Mouse (Mus musculus) cerebellum, adult 11-12 months (tissue): ENCODE results near the gene Vat1.
"Not testable (repeated sequence)": the region's sequence is repeated elsewhere in the genome, so short reads cannot be mapped to it uniquely, and the experiment has no call there.

ENCODE experiments used
- DNase-seq: peaks from one replicate; pipeline ENCODE4 v3.0.0; 2022

Gene Vat1

GRCm38 (mm10) chr11:101465101-101465868 lies 745 bp downstream of the Vat1 start:
- DNase-seq, result peak; percentile 46

- no peak for DNase-seq
These were observed 1.6 kb downstream of the Vat1 start, which contains the start of gene Rnd2 for GRCm38 (mm10) chr11:101464211-101465100. Rnd2 (plus strand) TSS chr11:101464999.

GRCm38 (mm10) chr11:101462583-101463440 lies 3.2 kb downstream of the Vat1 start:
- DNase-seq, result no peak

DNA sequence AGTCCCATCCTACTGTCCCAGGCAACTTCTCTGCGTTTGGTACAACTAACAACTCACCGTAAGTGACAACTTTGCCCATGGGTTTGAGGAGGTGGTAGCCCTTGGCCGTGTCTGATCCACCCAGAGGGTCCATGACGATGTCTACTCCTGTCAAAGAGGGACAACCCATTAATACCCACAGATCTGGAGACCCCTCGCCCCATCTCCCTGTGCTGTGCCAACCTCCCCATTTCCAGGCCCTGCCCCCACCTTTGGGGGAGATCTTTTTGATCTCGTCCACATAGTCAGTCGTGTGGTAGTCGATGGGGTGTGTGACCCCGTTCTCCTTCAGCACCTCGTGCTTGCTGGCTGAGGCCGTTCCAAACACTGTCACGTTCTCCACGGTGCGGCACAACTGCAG lies 3.9 kb downstream of the Vat1 start:
- DNase-seq, result no peak

- DNase-seq, result no peak
These were observed 5.7 kb downstream of the Vat1 start for GRCm38 (mm10) chr11:101460321-101460720.

DNA sequence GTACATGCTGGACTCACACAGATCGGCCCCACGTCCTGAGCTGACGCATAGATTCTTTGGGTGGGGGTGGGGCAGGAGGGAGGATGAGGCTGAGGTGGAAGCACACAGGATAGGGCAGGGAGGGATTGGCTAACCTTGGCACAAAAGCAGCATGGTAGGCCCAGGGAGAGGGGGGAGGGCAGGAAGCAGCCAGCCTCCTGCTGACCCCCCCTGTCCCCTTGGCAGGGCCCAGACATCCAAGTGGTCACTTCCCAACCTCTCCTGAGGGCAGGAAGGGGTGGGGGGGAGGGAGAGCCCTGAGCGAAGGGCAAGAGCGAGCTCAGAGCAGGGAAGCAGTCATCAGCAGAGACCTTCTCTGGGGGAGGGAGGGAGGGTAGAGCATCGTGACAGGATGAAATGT lies 6.3 kb downstream of the Vat1 start:
- no peak for DNase-seq

DNA sequence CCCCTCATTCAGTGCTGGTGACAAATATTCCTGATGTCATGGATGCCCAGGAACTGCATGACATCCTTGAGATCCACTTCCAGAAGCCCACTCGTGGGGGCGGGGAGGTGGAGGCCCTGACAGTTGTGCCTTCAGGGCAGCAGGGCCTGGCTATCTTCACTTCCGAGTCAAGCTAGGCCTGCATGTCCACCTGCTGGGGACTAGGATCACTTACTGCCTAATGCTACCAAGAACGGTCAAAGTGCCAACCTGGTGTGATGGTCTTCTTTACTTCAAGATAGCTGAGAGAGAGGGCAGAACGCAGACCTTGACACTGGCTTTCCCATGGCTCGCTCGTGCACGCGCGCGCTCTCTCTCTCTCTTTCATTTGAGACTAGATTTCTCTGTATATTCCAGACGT lies 7.8 kb downstream of the Vat1 start:
- DNase-seq, result no peak

DNA sequence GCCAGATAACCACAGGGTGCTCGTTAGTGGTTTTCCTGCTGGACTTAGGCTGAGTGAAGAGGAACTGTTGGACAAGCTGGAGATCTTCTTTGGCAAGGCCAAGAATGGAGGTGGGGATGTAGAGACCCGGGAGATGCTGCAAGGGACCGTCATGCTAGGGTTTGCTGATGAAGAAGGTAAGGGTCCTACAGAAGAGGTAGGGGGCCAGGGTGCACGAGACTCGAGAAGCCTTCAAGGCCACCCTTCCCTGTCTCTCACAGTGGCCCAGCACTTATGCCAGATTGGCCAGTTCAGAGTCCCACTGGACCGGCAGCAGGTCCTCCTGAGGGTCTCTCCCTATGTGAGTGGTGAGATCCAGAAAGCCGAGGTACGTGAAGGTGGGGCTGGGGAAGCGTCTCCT lies 8.4 kb downstream of the Vat1 start:
- no peak for DNase-seq

DNA sequence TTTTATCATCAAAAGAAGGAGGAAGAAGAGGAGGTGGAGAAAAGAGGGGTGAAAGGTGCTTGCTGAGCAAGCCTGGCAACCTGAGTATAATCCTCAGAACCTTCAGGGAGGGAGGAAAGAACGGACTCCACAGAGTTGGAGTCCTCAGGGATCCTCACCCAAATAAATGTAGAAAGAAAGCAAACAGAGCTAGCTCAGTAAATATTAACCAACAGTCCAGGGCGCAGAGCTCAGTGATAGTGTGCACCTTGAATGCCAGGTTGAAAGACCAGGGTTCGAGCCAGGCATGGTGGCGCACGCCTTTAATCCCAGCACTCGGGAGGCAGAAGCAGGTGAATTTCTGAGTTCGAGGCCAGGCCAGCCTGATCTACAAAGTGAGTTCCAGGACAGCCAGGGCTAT lies 10.4 kb downstream of the Vat1 start:
- no peak for DNase-seq

GRCm38 (mm10) chr11:101454702-101455101 lies 11.3 kb downstream of the Vat1 start:
- DNase-seq, result no peak

GRCm38 (mm10) chr11:101452093-101452774 lies 13.8 kb downstream of the Vat1 start:
- DNase-seq, result no peak

GRCm38 (mm10) chr11:101451536-101451935 lies 14.5 kb downstream of the Vat1 start:
- no peak for DNase-seq

- DNase-seq, result no peak
These were observed 15.6 kb downstream of the Vat1 start for GRCm38 (mm10) chr11:101450394-101450793.

GRCm38 (mm10) chr11:101449596-101449995 lies 16.4 kb downstream of the Vat1 start:
- not testable (repeated sequence) for DNase-seq

DNA sequence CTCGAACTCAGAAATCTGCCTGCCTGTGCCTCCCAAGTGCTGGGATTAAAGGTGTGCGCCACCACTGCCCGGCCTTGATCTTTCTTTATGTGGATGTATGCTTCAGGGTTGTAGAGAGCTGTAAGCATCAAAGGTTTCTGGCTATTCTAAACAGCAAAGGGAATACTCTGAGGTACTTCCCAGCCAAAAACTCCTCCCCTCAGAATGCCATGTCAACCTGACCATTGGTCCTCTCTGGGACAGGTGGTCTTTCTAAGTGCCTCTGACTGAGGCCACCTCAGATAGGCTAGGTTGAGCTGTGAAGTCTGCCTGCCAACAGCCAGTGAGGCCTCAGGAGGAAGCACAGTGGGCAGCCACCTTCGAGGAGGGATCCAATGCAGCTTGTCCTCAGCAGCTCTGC lies 17.1 kb downstream of the Vat1 start:
- no peak for DNase-seq

DNA sequence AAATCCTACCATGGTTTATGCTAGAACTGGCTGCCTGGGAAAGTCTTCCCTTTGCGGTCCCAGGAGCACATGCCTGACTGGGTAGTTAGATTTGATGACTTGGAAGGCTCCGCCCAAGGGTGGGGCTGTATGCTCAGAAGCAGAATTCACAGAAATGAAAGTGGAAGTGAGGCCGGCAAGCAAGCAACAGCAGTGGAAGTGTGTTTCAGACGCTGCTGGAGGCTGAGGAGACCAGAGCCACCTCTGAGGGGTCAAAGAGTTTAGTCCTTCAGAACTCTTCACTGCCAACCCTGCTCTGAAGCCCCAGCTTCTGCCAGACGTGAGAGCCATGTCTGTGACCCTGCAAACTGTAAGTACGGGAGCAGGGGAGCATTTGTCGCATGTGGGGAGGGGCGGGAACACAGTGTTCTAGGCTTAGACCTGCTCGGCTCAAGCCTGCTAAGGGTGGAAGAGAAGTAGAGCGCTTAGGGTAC lies 17.7 kb downstream of the Vat1 start, which contains the start of gene Ifi35:
Ifi35 (plus strand) TSS at position 134 of the 473 bp plus-strand sequence.
- no peak for DNase-seq

DNA sequence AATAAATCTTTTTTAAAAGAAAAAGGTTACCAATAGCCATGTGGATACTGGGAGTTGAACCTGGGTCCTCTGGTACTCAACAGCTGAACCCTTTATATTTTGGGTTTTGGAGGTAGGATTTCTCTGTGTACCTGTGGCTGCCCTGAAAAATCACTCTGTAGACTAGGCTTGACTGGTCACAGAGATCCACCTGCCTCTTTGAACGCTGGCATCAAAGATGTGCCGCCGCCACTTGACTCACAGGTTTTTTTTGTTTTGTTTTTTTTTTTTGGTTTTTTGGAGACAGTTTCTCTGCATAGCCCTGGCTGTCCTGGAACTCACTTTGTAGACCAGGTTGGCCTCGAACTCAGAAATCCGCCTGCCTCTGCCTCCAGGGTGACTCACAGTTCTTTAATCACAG lies 18.2 kb downstream of the Vat1 start:
- DNase-seq, result no peak

DNA sequence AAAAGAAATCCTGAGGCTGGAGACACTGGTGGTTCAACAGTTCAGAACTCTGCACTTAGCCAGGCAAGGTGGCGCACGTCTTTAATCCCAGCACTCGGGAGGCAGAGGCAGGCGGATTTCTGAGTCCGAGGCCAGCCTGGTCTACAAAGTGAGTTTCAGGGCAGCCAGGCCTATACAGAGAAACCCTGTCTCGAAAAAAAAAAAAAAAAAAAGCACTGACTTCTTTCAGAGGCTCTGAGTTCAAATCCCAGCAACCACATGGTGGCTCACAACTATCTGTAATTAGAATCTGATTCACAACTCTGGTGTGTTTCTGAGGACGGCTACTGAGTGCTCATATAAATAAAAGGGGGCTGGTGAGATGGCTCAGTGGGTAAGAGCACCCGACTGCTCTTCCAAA lies 19.2 kb downstream of the Vat1 start:
- DNase-seq, result not testable (repeated sequence)

DNA sequence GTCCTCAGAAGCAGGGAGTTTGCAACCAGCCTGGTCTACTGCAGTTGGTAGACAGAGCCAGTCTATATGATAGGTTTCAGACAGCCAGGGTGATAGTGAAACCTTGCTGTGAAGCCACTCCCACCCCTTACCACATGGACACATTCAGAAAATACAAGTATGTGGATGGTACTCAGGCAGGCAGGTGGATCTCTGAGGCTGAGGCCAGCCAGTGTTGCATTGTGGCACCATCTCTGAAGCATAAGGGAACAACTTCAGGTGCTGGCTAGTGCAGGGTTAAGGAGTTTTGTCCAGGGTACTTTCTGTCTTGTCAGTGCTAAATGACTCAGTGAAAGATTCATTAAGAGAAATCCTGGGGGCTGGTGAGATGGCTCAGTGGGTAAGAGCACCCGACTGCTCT lies 19.7 kb downstream of the Vat1 start:
- no peak for DNase-seq

DNA sequence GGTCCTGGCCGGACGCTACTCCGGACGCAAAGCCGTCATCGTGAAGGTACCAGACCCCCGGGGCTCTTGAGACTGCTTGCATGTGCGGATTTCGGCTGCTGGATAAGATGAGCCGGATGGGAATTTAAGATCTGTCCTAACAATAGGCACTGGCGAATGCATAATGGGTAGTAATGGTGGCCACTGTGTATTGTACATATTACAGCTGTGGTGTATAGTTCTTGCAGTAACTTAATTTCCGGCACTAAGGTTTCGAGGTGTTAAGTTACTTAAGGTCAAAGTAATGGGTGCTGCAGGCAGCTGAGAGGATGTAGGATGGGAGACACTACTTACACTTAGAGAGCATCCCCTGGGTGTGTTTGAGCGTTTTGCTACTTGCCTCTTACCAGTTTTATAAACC lies 23.3 kb downstream of the Vat1 start:
- no peak for DNase-seq

- peak; percentile 99 for DNase-seq
These were observed 23.8 kb downstream of the Vat1 start, which contains the start of gene Rpl27 for GRCm38 (mm10) chr11:101442127-101442693. Rpl27 (plus strand) TSS chr11:101442298.
